Mouse (Mus musculus) sigmoid colon, adult 10 weeks (tissue): ENCODE measurements around the gene Fcer1g. TPM values are rescaled to one million over a fixed set of nuclear protein-coding genes. Genes with fewer than 3 reads are reported as not detected.

Experiments used
- polyA plus RNA-seq: library from polyadenylated mRNA; stranded (reverse); fragments of 350-450 nt; fragmentation: Illumina TruSeq; extraction: RNeasy Lipid Tissue Mini Kit (QIAGEN cat#74804); gene quantifications from one replicate; pipeline ENCODE4 v1.2.3, GENCODE M21; 2014; ENCODE audit warnings: low read depth, low replicate concordance

Gene Fcer1g
- 23.4 TPM for polyA plus RNA-seq

GRCm38 (mm10) chr1:171234126-171234525 lies at the start of gene Fcer1g:
Gene Fcer1g, minus strand, starts transcription at chr1:171234365.

GRCm38 (mm10) chr1:171280916-171281527 lies 46.9 kb upstream of the Fcer1g start, which contains the start of gene Ppox:
Gene Ppox, minus strand, starts transcription at chr1:171281186.

GRCm38 (mm10) chr1:171269848-171270572 lies 35.8 kb upstream of the Fcer1g start, which contains the start of gene B4galt3:
Gene B4galt3, plus strand, starts transcription at chr1:171270328.

GRCm38 (mm10) chr1:171250680-171251593 lies 16.8 kb upstream of the Fcer1g start, which contains the start of gene Ndufs2:
Gene Ndufs2, minus strand, starts transcription at chr1:171251388.

GRCm38 (mm10) chr1:171249913-171250600 lies 15.9 kb upstream of the Fcer1g start, which contains the start of gene Adamts4:
Gene Adamts4, plus strand, starts transcription at chr1:171250421.

GRCm38 (mm10) chr1:171224857-171225256 lies 9.3 kb downstream of the Fcer1g start, which contains the start of gene Apoa2:
Gene Apoa2, plus strand, starts transcription at chr1:171225054.

GRCm38 (mm10) chr1:171222238-171223155 lies 11.7 kb downstream of the Fcer1g start, which contains the start of gene Tomm40l:
Gene Tomm40l, minus strand, starts transcription at chr1:171222514.

GRCm38 (mm10) chr1:171213801-171214496 lies 20.2 kb downstream of the Fcer1g start, which contains the start of gene Nr1i3:
Gene Nr1i3, plus strand, starts transcription at chr1:171213970.

GRCm38 (mm10) chr1:171195887-171196397 lies 38.2 kb downstream of the Fcer1g start, which contains the start of gene Pcp4l1:
Gene Pcp4l1, minus strand, starts transcription at chr1:171196268.

Other genes with a start within 250 kb of the Fcer1g start
- 2.5 TPM for gene Fcgr4, start 215.4 kb downstream of the Fcer1g start, polyA plus RNA-seq
- 10.6 TPM for gene Fcgr3, start 169.4 kb downstream of the Fcer1g start, polyA plus RNA-seq
- 1.3 TPM for gene Cfap126, start 120.4 kb downstream of the Fcer1g start, polyA plus RNA-seq
- gene Sdhc, start 83.8 kb downstream of the Fcer1g start, polyA plus RNA-seq, result 44.4 TPM
- gene Mpz, start 83.7 kb downstream of the Fcer1g start, polyA plus RNA-seq, result not detected
- 36.1 TPM for gene Pcp4l1, start 38.1 kb downstream of the Fcer1g start, polyA plus RNA-seq
- 1.4 TPM for gene Nr1i3, start 20.4 kb downstream of the Fcer1g start, polyA plus RNA-seq
- 6.9 TPM for gene Tomm40l, start 11.9 kb downstream of the Fcer1g start, polyA plus RNA-seq
- gene Apoa2, start 9.3 kb downstream of the Fcer1g start, polyA plus RNA-seq, result not detected
- 2.6 TPM for gene Adamts4, start 16.1 kb upstream of the Fcer1g start, polyA plus RNA-seq
- 59.0 TPM for gene Ndufs2, start 17.0 kb upstream of the Fcer1g start, polyA plus RNA-seq
- 10.8 TPM for gene B4galt3, start 36.0 kb upstream of the Fcer1g start, polyA plus RNA-seq
- 10.9 TPM for gene Ppox, start 46.8 kb upstream of the Fcer1g start, polyA plus RNA-seq
- 15.5 TPM for gene Usp21, start 53.6 kb upstream of the Fcer1g start, polyA plus RNA-seq
- gene Ufc1, start 60.7 kb upstream of the Fcer1g start, polyA plus RNA-seq, result 84.2 TPM
- gene Dedd, start 94.8 kb upstream of the Fcer1g start, polyA plus RNA-seq, result 22.4 TPM
- 20.6 TPM for gene Nit1, start 111.3 kb upstream of the Fcer1g start, polyA plus RNA-seq
- 17.3 TPM for gene Pfdn2, start 111.3 kb upstream of the Fcer1g start, polyA plus RNA-seq
- gene Klhdc9, start 126.4 kb upstream of the Fcer1g start, polyA plus RNA-seq, result not detected
- 0.60 TPM for gene Nectin4, start 135.7 kb upstream of the Fcer1g start, polyA plus RNA-seq
- gene Arhgap30, start 154.6 kb upstream of the Fcer1g start, polyA plus RNA-seq, result 10.1 TPM
- 1.4 TPM for gene Usf1, start 176.9 kb upstream of the Fcer1g start, polyA plus RNA-seq
- gene Tstd1, start 184.5 kb upstream of the Fcer1g start, polyA plus RNA-seq, result 34.1 TPM
- 91.4 TPM for gene F11r, start 203.2 kb upstream of the Fcer1g start, polyA plus RNA-seq